Mouse (Mus musculus): Measurements from ENCODE around the gene Cog4. TPM values are rescaled to one million over a fixed set of nuclear protein-coding genes. Genes with fewer than 3 reads are reported as not detected.
A peak's percentile ranks its signal among the peaks of the same experiment; 100 is the strongest.

The Cog4 gene
- polyA plus RNA-seq, 1 experiment = 31.7 TPM

GRCm38 (mm10) chr8:110901839-110902578 lies 55.6 kb downstream of the Cog4 start, which contains the start of gene Fuk:
Gene Fuk, minus strand, starts transcription at chr8:110902488.
- TF ChIP-seq GATA1 (IDR thresholded peaks at IDR 0.05; ENCODE audit: low read length) = no peak

GRCm38 (mm10) chr8:110902579-110902965 lies 56.2 kb downstream of the Cog4 start:
- TF ChIP-seq GATA1 (IDR thresholded peaks at IDR 0.05; ENCODE audit: low read length) = no peak

- TF ChIP-seq GATA1 (IDR thresholded peaks at IDR 0.05; ENCODE audit: low read length) = no peak
These were observed 59.0 kb downstream of the Cog4 start for GRCm38 (mm10) chr8:110905404-110905803.

GRCm38 (mm10) chr8:110906682-110907081 lies 60.3 kb downstream of the Cog4 start:
- TF ChIP-seq GATA1 (IDR thresholded peaks at IDR 0.05; ENCODE audit: low read length) = no peak

- TF ChIP-seq GATA1 (IDR thresholded peaks at IDR 0.05; ENCODE audit: low read length) = peak; percentile 40
These were observed 65.5 kb downstream of the Cog4 start for GRCm38 (mm10) chr8:110911576-110912570.

- TF ChIP-seq GATA1 (IDR thresholded peaks at IDR 0.05; ENCODE audit: low read length) = no peak
These were observed 71.0 kb downstream of the Cog4 start for GRCm38 (mm10) chr8:110917415-110917814.

DNA sequence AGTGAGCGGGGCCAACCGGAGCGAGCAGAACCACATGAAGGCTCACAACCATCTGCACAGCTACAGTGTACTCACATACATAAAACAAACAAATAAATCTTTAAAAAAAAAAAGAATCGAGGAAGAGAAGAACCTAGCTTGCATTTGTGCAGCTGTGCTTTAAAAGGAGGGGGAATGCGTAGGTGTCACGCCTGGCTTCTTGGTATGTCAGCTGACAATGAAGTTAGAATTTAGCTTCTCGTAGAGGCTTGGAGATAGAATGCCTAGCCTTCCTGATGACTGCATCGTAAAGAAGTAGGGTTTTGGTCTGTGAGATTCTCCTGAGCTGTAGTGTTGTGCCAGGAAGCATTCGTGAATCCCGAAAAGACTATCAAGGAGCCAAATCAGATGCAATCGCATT lies 71.6 kb downstream of the Cog4 start:
- no peak for TF ChIP-seq GATA1 (IDR thresholded peaks at IDR 0.05; ENCODE audit: low read length)

DNA sequence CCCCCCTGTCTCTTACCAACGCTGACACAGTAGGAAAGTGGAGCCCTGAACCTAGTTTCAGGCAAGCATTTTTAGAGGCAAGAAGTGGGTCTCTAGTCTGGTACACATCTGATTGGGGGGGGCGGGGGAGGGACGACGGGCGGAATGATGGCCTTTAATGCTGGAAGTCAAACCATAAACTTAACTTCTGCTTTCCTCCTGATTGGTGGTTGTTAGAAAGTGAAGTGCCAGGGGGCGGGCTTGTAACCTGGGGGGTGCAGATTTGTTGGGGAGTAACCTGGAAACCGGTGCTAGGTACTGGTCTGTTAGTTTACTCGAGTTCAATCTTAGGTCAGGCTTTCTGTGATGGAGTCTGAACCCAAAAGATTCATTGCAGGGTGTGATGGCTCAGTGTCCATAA lies 72.1 kb downstream of the Cog4 start:
- TF ChIP-seq GATA1 (IDR thresholded peaks at IDR 0.05; ENCODE audit: low read length) = no peak

- no peak for TF ChIP-seq GATA1 (IDR thresholded peaks at IDR 0.05; ENCODE audit: low read length)
These were observed 73.1 kb downstream of the Cog4 start, which contains the start of gene St3gal2 for GRCm38 (mm10) chr8:110919341-110920031. Gene St3gal2, plus strand, starts transcription at chr8:110919922.

DNA sequence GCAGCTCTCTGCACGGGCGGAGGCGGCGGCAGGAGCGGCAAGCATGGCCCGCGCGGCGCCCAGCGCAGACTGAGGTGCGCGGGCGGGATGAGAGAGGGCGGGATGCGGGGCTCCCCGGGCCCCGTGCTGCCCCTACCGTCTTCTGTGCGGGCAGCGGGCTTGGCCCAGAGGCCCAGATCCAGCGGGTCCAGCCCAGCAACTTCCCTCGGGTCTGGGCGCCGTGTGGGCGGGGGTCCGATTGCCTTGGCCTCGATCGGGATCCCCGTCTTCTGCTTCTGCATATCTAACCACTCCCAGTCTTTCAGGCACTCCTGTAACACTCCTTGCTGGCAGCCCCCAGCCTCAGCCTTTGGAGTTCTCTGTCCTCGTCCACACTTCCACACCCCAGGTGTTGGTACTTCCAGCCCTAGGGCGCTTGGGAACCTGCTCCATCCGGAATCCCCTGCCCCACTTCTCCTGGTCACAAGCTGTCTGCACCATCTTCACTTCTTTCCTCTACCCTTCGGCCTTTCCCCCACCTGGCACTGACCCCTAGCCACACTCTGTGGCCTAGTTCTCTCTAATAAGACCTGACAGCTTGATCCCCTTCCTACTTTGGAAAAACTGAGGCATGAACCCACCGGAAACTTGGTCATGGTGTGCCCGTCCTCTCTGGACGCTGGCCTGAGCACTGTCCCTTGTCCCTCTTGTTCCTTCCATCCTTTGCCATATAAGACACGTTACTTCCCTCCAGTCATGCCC lies 73.8 kb downstream of the Cog4 start:
- TF ChIP-seq GATA1 (IDR thresholded peaks at IDR 0.05; ENCODE audit: low read length) = no peak

GRCm38 (mm10) chr8:110920773-110921277 lies 74.4 kb downstream of the Cog4 start:
- no peak for TF ChIP-seq GATA1 (IDR thresholded peaks at IDR 0.05; ENCODE audit: low read length)

DNA sequence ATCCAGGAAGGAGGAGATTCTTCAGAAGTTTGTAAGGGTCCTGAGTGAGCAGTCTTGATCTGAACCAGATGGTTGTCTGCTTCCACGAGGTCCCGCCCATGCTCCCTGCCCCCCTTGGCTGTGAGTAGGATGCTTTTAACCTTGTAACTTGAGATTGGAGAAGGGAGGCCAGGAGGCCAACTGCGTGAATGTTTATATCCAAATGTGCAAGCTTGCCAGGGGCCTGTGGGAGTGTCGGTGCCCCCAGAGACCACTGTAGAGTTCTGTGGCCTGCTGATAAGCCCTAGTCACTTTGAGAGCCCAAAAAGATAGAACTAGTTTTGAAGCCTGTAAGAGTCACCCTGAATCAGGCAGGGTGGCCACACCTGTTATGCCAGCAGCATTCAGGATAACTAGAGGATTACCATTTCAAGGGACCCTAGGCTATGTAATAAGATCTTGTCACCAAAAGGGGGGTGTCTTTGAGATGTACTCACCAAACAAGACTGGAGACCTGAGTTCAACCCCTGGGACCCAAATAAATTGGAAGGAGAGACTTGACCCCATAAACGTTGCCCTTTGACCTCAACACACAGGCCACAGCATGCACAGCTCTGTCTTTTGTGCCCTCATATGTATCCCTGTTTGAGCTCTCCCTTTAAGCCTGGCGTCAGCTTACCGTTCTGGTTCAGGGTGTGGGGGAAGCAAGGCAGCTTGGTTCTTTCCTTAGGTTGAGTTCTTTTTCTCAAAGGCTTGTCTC lies 75.3 kb downstream of the Cog4 start:
- TF ChIP-seq GATA1 (IDR thresholded peaks at IDR 0.05; ENCODE audit: low read length) = peak; percentile 58

- no peak for TF ChIP-seq GATA1 (IDR thresholded peaks at IDR 0.05; ENCODE audit: low read length)
These were observed 79.3 kb downstream of the Cog4 start for GRCm38 (mm10) chr8:110925691-110926140.

DNA sequence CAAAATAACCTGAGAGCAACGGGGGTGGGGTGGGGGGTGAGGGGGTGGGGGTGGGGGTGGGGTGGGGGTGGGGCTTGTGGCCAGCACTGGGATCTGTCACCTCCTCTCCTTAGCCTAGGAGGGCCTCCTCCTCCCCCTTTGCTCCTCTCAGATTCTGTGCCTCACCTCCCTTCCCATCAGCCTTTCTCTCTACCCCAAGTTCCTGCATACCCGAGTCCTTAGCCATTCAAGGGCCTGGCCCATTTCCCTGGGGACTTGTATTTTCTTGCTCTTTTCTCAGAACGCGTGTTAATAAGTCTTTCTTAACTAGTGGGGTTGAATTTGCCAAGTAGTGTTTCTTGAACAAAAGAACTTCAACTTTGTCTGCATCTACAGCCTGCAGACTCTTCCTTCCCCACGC lies 80.3 kb downstream of the Cog4 start:
- no peak for TF ChIP-seq GATA1 (IDR thresholded peaks at IDR 0.05; ENCODE audit: low read length)

All from G1E-ER4 (cell line).